Mouse (Mus musculus): Measurements from ENCODE around the gene Nckap1. TPM values are rescaled to one million over a fixed set of nuclear protein-coding genes. Genes with fewer than 3 reads are reported as not detected.
"Not testable (repeated sequence)": the region's sequence is repeated elsewhere in the genome, so short reads cannot be mapped to it uniquely, and the experiment has no call there.

Nckap1 gene
- polyA plus RNA-seq, 1 experiment = 4.7 TPM

GRCm38 (mm10) chr2:80537156-80537555, 44.0 kb downstream of the Nckap1 start:
- WGBS = 59% methylated on average over 3 of the region's 3 CpGs
- no peak overlapping the region for H3K27ac ChIP-seq (ENCODE audit: insufficient read depth, low read length)
- no peaks in the 10 kb centered on the region for H3K27me3 ChIP-seq (ENCODE audit: control insufficient read depth, insufficient read depth, low read length)
- H3K4me1 ChIP-seq (ENCODE audit: control insufficient read depth, insufficient read depth, insufficient read length) = no peaks in the 10 kb centered on the region
- no peak for DNase-seq (ENCODE audit: low read depth in 1 of 2, low spot score in 2 of 2)
- H3K36me3 ChIP-seq (ENCODE audit: control insufficient read depth, insufficient read depth, low read length) = no peaks in the 10 kb centered on the region
- H3K4me3 ChIP-seq (ENCODE audit: extremely low read depth, insufficient read depth, insufficient read length) = no peak overlapping the region
- TF ChIP-seq CTCF (IDR thresholded peaks at IDR 0.05; ENCODE audit: extremely low read depth, insufficient read depth, insufficient read length, insufficient replicate concordance) (no peak), POLR2A (IDR thresholded peaks at IDR 0.05; ENCODE audit: low read depth, low read length) (no peak)

- 24% methylated on average over 2 of the region's 2 CpGs for WGBS
- Histone ChIP-seq H3K27ac (ENCODE audit: insufficient read depth, low read length) (no peak overlapping the region), H3K27me3 (ENCODE audit: control insufficient read depth, insufficient read depth, low read length) (no peaks in the 10 kb centered on the region), H3K4me3 (ENCODE audit: extremely low read depth, insufficient read depth, insufficient read length) (no peak overlapping the region), H3K36me3 (ENCODE audit: control insufficient read depth, insufficient read depth, low read length) (no peaks in the 10 kb centered on the region), H3K4me1 (ENCODE audit: control insufficient read depth, insufficient read depth, insufficient read length) (no peaks in the 10 kb centered on the region)
- DNase-seq (ENCODE audit: low read depth in 1 of 2, low spot score in 2 of 2) = no peak
- TF ChIP-seq POLR2A (IDR thresholded peaks at IDR 0.05; ENCODE audit: low read depth, low read length) (no peak), CTCF (IDR thresholded peaks at IDR 0.05; ENCODE audit: extremely low read depth, insufficient read depth, insufficient read length, insufficient replicate concordance) (no peak)
Observed at GRCm38 (mm10) chr2:80536608-80537007, 44.6 kb downstream of the Nckap1 start.

- no peaks in the 10 kb centered on the region for H3K36me3 ChIP-seq (ENCODE audit: control insufficient read depth, insufficient read depth, low read length)
- no peak for DNase-seq (ENCODE audit: low read depth in 1 of 2, low spot score in 2 of 2)
- WGBS = 42% methylated on average over 9 of the region's 9 CpGs
- no peak overlapping the region for H3K27ac ChIP-seq (ENCODE audit: insufficient read depth, low read length)
- H3K4me3 ChIP-seq (ENCODE audit: extremely low read depth, insufficient read depth, insufficient read length) = no peak overlapping the region
- no peaks in the 10 kb centered on the region for H3K4me1 ChIP-seq (ENCODE audit: control insufficient read depth, insufficient read depth, insufficient read length)
- no peaks in the 10 kb centered on the region for H3K27me3 ChIP-seq (ENCODE audit: control insufficient read depth, insufficient read depth, low read length)
- TF ChIP-seq CTCF (IDR thresholded peaks at IDR 0.05; ENCODE audit: extremely low read depth, insufficient read depth, insufficient read length, insufficient replicate concordance) (no peak), POLR2A (IDR thresholded peaks at IDR 0.05; ENCODE audit: low read depth, low read length) (no peak)
Observed at GRCm38 (mm10) chr2:80524275-80524674, 56.9 kb downstream of the Nckap1 start.

GRCm38 (mm10) chr2:80506051-80506802, 75.0 kb downstream of the Nckap1 start:
- H3K4me1 ChIP-seq (ENCODE audit: control insufficient read depth, insufficient read depth, insufficient read length) = no peaks in the 10 kb centered on the region
- 87% methylated on average over 7 of the region's 7 CpGs for WGBS
- no peak overlapping the region for H3K4me3 ChIP-seq (ENCODE audit: extremely low read depth, insufficient read depth, insufficient read length)
- H3K27ac ChIP-seq (ENCODE audit: insufficient read depth, low read length) = no peak overlapping the region
- no peak for DNase-seq (ENCODE audit: low read depth in 1 of 2, low spot score in 2 of 2)
- no peaks in the 10 kb centered on the region for H3K27me3 ChIP-seq (ENCODE audit: control insufficient read depth, insufficient read depth, low read length)
- H3K36me3 ChIP-seq (ENCODE audit: control insufficient read depth, insufficient read depth, low read length) = no peaks in the 10 kb centered on the region
- no peak for TF ChIP-seq POLR2A (IDR thresholded peaks at IDR 0.05; ENCODE audit: low read depth, low read length)

- TF ChIP-seq POLR2A (IDR thresholded peaks at IDR 0.05; ENCODE audit: low read depth, low read length) (no peak), CTCF (IDR thresholded peaks at IDR 0.05; ENCODE audit: extremely low read depth, insufficient read depth, insufficient read length, insufficient replicate concordance) (no peak)
- WGBS = 95% methylated on average over 4 of the region's 4 CpGs
- no peaks in the 10 kb centered on the region for H3K4me1 ChIP-seq (ENCODE audit: control insufficient read depth, insufficient read depth, insufficient read length)
- H3K4me3 ChIP-seq (ENCODE audit: extremely low read depth, insufficient read depth, insufficient read length) = no peak overlapping the region
- H3K27ac ChIP-seq (ENCODE audit: insufficient read depth, low read length) = no peak overlapping the region
- no peak for DNase-seq (ENCODE audit: low read depth in 1 of 2, low spot score in 2 of 2)
- no peaks in the 10 kb centered on the region for H3K27me3 ChIP-seq (ENCODE audit: control insufficient read depth, insufficient read depth, low read length)
- H3K36me3 ChIP-seq (ENCODE audit: control insufficient read depth, insufficient read depth, low read length) = no peaks in the 10 kb centered on the region
Observed at GRCm38 (mm10) chr2:80502132-80502531, 79.0 kb downstream of the Nckap1 start.

GRCm38 (mm10) chr2:80495304-80495703, 85.9 kb downstream of the Nckap1 start:
- not testable (repeated sequence) for H3K4me3 ChIP-seq (ENCODE audit: extremely low read depth, insufficient read depth, insufficient read length); H3K4me1 ChIP-seq (ENCODE audit: control insufficient read depth, insufficient read depth, insufficient read length); H3K36me3 ChIP-seq (ENCODE audit: control insufficient read depth, insufficient read depth, low read length); H3K27ac ChIP-seq (ENCODE audit: insufficient read depth, low read length); DNase-seq (ENCODE audit: low read depth in 1 of 2, low spot score in 2 of 2); H3K27me3 ChIP-seq (ENCODE audit: control insufficient read depth, insufficient read depth, low read length)
- whole genome bisulfite sequencing = 84% methylated on average over 7 of the region's 7 CpGs

- Histone ChIP-seq H3K4me1 (ENCODE audit: control insufficient read depth, insufficient read depth, insufficient read length) (no peaks in the 10 kb centered on the region), H3K4me3 (ENCODE audit: extremely low read depth, insufficient read depth, insufficient read length) (no peak overlapping the region), H3K27ac (ENCODE audit: insufficient read depth, low read length) (no peak overlapping the region), H3K27me3 (ENCODE audit: control insufficient read depth, insufficient read depth, low read length) (no peaks in the 10 kb centered on the region), H3K36me3 (ENCODE audit: control insufficient read depth, insufficient read depth, low read length) (no peaks in the 10 kb centered on the region)
- DNase-seq (ENCODE audit: low read depth in 1 of 2, low spot score in 2 of 2) = no peak
- WGBS = 81% methylated on average over 5 of the region's 5 CpGs
- no peak for TF ChIP-seq CTCF (IDR thresholded peaks at IDR 0.05; ENCODE audit: extremely low read depth, insufficient read depth, insufficient read length, insufficient replicate concordance)
- no peak for TF ChIP-seq POLR2A (IDR thresholded peaks at IDR 0.05; ENCODE audit: low read depth, low read length)
Observed at GRCm38 (mm10) chr2:80486851-80487250, 94.3 kb downstream of the Nckap1 start.

Data from spleen, adult 2 months (tissue).